Mouse (Mus musculus) thymus, adult 2 months (tissue): Measurements from ENCODE around the gene Insyn1.

Source experiments
- CTCF ChIP-seq: fragments of 200-500 bp; IDR thresholded peaks from 2 replicates; pipeline ENCODE4 v1.5.1; 2012; ENCODE audit warnings: mild to moderate bottlenecking, control low read depth, low read length, moderate library complexity, borderline replicate concordance; ENCODE audit not compliant: control insufficient read depth, poor library complexity, insufficient read depth; ENCODE audit errors: extremely low read depth
- POLR2A ChIP-seq: fragments of 200-500 bp; IDR thresholded peaks from 2 replicates; pipeline ENCODE4 v1.6.1; 2012; ENCODE audit warnings: mild to moderate bottlenecking, low read length, control low read depth, moderate library complexity; ENCODE audit not compliant: control insufficient read depth, poor library complexity, insufficient read depth; ENCODE audit errors: extremely low read depth

GRCm38 (mm10) chr9:58516480-58516879 lies 28.1 kb downstream of the Insyn1 start:
- no peak for TF ChIP-seq POLR2A
- no peak for TF ChIP-seq CTCF
